Mouse (Mus musculus): ENCODE data around the gene En2. TPM values are rescaled to one million over a fixed set of nuclear protein-coding genes. Genes with fewer than 3 reads are reported as not detected.

The En2 gene
- polyA plus RNA-seq, 1 experiment from 2014 or later = not detected

DNA sequence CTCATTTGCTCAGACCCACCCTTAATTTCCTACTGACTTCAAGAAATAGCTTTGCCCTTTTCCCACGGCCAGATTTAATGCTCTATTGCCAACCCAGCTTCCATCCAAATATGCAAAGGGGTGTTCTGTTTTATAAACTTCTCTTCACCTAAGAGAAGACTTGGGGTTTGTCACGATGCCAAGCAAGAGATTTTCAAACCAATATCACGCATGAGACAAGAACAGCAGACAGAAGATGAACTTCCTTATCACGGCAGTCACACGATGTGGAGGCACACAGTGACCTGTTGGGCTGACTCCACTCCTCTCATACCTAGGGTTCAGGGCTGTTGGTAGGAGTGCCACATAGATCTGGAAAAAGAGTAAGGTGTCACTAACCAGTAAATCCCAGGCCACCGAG lies 37.6 kb downstream of the En2 start:
- Histone ChIP-seq H3K4me3 (no peak overlapping the region), H3K27me3 (replicated peaks) (peaks cover 65% of the 10 kb centered on the region), H3K4me2 (no peak overlapping the region), H3K27ac (no peak overlapping the region), H3K9me3 (replicated peaks) (no peaks in the 10 kb centered on the region), H3K4me1 (peaks cover 8% of the 10 kb centered on the region; the same call in 1 of the 2 replicates), H3K36me3 (no peaks in the 10 kb centered on the region), H3K9ac (no peak overlapping the region)
- no peak for ATAC-seq
- WGBS (ENCODE audit: insufficient replicate concordance) = 50% methylated on average over 6 of the region's 6 CpGs

DNA sequence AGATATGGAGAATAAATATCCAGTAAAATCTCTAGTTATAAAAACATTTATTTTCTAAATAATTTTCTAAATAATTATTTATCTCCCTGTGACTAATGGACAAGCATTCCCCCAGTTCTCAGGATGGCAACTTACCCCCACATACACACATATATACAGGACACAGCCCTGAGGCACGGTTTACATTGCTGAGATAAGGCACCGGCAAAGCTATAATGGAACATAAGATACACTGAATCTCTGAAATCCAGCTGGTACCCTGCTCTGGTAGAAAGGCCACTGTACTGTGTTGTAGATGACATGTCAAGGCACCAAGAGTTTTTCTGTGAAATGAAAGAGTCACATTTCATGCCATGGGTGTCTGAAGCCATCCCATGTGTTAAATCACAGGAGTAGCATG lies 39.2 kb downstream of the En2 start:
- H3K9me3 ChIP-seq (replicated peaks) = no peaks in the 10 kb centered on the region
- H3K4me1 ChIP-seq = peaks cover 11% of the 10 kb centered on the region; the same call in 1 of the 2 replicates
- WGBS (ENCODE audit: insufficient replicate concordance) = 38% methylated on average over 2 of the region's 2 CpGs
- H3K27ac ChIP-seq = no peak overlapping the region
- no peak overlapping the region for H3K4me3 ChIP-seq
- no peak overlapping the region for H3K4me2 ChIP-seq
- ATAC-seq = peak; percentile 55
- H3K9ac ChIP-seq = no peak overlapping the region
- peaks cover 66% of the 10 kb centered on the region for H3K27me3 ChIP-seq (replicated peaks)
- no peaks in the 10 kb centered on the region for H3K36me3 ChIP-seq

DNA sequence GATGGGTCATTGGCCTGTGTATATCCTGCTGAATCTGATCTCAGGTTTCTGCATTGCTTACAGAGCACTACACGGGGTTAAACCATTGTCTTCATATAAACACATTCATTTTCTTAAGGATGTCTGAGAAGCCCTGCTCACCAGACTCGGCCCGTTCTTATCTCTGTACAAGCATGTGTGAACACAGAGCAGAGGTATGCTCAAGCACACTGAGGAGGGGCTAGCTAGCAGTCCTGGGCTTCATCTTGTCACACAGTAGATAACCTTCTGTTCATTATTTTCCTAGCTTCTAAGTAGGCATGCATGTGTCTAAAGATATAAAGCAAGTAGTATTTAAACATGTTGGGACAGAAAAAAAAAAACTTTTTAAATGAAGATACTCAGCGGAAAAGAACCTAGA lies 41.0 kb downstream of the En2 start:
- WGBS (ENCODE audit: insufficient replicate concordance) = 25% methylated on average over 4 of the region's 4 CpGs
- Histone ChIP-seq H3K9me3 (replicated peaks) (no peaks in the 10 kb centered on the region), H3K4me1 (peaks cover 13% of the 10 kb centered on the region; the same call in 1 of the 2 replicates), H3K4me3 (no peak overlapping the region), H3K4me2 (no peak overlapping the region), H3K9ac (no peak overlapping the region), H3K27ac (no peak overlapping the region), H3K36me3 (no peaks in the 10 kb centered on the region), H3K27me3 (replicated peaks) (peaks cover 72% of the 10 kb centered on the region)
- peak; percentile 86 for ATAC-seq

- Histone ChIP-seq H3K4me3 (no peak overlapping the region), H3K4me2 (no peak overlapping the region), H3K9ac (no peak overlapping the region), H3K9me3 (replicated peaks) (no peaks in the 10 kb centered on the region), H3K36me3 (no peaks in the 10 kb centered on the region), H3K27me3 (replicated peaks) (peaks cover 78% of the 10 kb centered on the region), H3K27ac (no peak overlapping the region), H3K4me1 (peaks cover 13% of the 10 kb centered on the region; the same call in 1 of the 2 replicates)
- 48% methylated on average over 4 of the region's 4 CpGs for WGBS (ENCODE audit: insufficient replicate concordance)
- no peak for ATAC-seq
Observed at GRCm38 (mm10) chr5:28207043-28207442, 41.5 kb downstream of the En2 start.

DNA sequence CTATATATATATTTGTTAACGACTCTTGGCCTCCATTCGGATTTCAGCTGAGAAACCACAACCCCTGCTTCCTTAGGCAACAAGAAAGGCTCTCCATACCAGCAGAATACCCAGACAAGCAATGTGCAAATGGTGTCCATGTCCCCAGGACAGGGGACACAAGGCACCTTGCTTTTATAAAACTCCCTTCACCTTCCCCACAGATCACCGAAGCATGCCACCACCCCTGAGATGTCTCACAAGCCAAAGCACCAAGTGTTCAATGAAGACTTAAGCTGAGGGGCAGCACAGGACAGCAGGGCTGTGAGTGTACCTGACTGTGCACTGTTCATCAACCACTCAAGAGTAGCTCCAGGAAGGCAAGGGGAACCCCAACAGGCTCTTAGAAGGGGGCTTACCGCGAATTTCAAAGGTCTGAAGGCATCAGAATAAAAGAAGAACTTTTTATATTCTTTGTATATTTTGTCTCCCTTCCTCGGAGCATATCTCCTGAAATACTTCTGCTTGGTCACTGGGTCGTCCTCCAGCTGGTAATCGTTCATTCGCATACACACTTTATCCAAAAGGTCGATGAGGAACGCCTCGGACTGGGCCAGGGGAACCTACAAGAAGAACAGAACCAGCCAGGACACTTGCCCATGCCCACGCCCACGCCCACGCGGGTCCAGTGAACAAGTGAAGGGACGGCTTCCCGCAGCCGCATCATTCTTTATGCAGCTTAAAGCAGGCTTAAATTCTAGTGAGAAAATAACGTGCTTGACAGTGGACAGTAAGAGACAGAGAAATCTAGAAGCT lies 43.4 kb downstream of the En2 start:
- Histone ChIP-seq H3K9me3 (replicated peaks) (no peaks in the 10 kb centered on the region), H3K27ac (no peak overlapping the region), H3K27me3 (replicated peaks) (peaks cover 88% of the 10 kb centered on the region), H3K9ac (no peak overlapping the region), H3K4me2 (no peak overlapping the region), H3K4me3 (no peak overlapping the region), H3K36me3 (no peaks in the 10 kb centered on the region), H3K4me1 (peaks cover 13% of the 10 kb centered on the region; the same call in 1 of the 2 replicates)
- 15% methylated on average over 20 of the region's 20 CpGs for WGBS (ENCODE audit: insufficient replicate concordance)
- ATAC-seq = no peak

GRCm38 (mm10) chr5:28209549-28210431 lies 44.3 kb downstream of the En2 start:
- under 1% methylated on average over 80 of the region's 80 CpGs for WGBS (ENCODE audit: insufficient replicate concordance)
- Histone ChIP-seq H3K36me3 (no peaks in the 10 kb centered on the region), H3K4me3 (peak overlapping the region; percentile 40), H3K27ac (no peak overlapping the region), H3K4me2 (peak overlapping the region; percentile 59), H3K27me3 (replicated peaks) (peaks cover 89% of the 10 kb centered on the region), H3K9ac (no peak overlapping the region), H3K9me3 (replicated peaks) (no peaks in the 10 kb centered on the region), H3K4me1 (peaks cover 13% of the 10 kb centered on the region; the same call in 1 of the 2 replicates)
- ATAC-seq = no peak

GRCm38 (mm10) chr5:28210591-28211550 lies 45.4 kb downstream of the En2 start:
- Histone ChIP-seq H3K9me3 (replicated peaks) (no peaks in the 10 kb centered on the region), H3K27me3 (replicated peaks) (peaks cover 85% of the 10 kb centered on the region), H3K4me1 (peaks cover 11% of the 10 kb centered on the region; the same call in 1 of the 2 replicates), H3K4me3 (no peak overlapping the region), H3K4me2 (no peak overlapping the region), H3K27ac (no peak overlapping the region), H3K9ac (no peak overlapping the region), H3K36me3 (no peaks in the 10 kb centered on the region)
- 3% methylated on average over 29 of the region's 29 CpGs for WGBS (ENCODE audit: insufficient replicate concordance)
- ATAC-seq = no peak

DNA sequence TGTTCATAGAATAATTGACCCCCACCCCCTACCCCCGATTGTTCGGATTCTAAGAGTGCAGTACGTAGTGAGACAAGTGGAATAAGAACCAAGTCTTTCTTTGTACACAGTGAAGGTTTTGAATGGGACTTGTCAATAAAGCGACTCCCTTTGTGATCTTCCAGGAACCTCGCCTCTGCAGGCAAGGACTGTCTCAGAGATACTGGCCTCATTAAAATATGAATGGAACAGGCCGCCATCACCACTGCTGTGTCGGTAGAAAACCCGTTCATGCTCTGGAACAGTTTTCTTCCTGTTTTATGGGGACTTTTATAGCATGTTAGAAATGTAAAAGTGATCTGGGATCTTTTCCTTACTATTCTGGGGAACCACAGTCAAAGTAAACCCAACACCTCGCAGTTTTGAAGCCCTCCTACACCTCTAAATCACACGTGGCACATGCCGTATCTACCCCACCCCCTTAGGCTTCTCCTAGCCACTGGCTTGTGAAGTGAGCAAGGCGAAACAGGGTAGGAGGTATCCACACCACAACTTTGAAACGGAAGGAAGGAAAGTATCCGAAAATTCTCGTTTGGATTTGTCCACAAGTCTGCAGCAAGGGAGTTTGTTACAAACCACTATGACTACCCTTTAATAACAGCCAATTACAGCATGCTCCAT lies 46.3 kb downstream of the En2 start:
- Histone ChIP-seq H3K27ac (no peak overlapping the region), H3K27me3 (replicated peaks) (peaks cover 88% of the 10 kb centered on the region), H3K9me3 (replicated peaks) (no peaks in the 10 kb centered on the region), H3K4me3 (no peak overlapping the region), H3K9ac (no peak overlapping the region), H3K4me2 (no peak overlapping the region), H3K4me1 (0 out of 2 replicates have a peak, but pooled peaks cover 5% of the 10 kb centered on the region), H3K36me3 (no peaks in the 10 kb centered on the region)
- 7% methylated on average over 15 of the region's 15 CpGs for WGBS (ENCODE audit: insufficient replicate concordance)
- ATAC-seq = no peak

- Histone ChIP-seq H3K9me3 (replicated peaks) (no peaks in the 10 kb centered on the region), H3K27me3 (replicated peaks) (peaks cover 80% of the 10 kb centered on the region), H3K36me3 (no peaks in the 10 kb centered on the region), H3K4me1 (0 out of 2 replicates have a peak, but pooled peaks cover 5% of the 10 kb centered on the region), H3K4me3 (no peak overlapping the region), H3K27ac (no peak overlapping the region), H3K4me2 (no peak overlapping the region), H3K9ac (no peak overlapping the region)
- no peak for ATAC-seq
- 37% methylated on average over 2 of the region's 2 CpGs for WGBS (ENCODE audit: insufficient replicate concordance)
Observed at GRCm38 (mm10) chr5:28213441-28213840, 47.9 kb downstream of the En2 start.

DNA sequence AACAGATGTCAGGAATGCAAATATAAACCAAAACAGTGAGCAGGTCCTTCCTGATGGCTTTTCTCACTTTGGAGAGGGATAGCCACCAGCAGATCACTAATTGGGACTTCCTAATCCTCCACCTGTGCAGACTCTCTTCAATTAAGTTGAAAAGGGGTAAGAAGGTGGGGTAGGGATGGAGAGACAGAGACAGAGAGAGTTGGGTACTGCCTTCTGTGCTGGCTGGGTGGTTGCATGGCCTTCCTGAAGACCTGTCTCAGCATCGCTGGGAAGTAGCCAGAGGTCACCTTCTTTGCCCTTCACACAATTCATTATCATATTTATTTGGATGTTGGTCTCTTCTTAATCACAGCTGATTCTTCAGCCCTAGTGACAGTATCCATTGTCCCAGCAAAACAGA lies 54.1 kb downstream of the En2 start:
- H3K4me2 ChIP-seq = no peak overlapping the region
- no peak for ATAC-seq
- H3K4me1 ChIP-seq = no peaks in the 10 kb centered on the region
- peaks cover 38% of the 10 kb centered on the region for H3K27me3 ChIP-seq (replicated peaks)
- no peak overlapping the region for H3K4me3 ChIP-seq
- no peaks in the 10 kb centered on the region for H3K9me3 ChIP-seq (replicated peaks)
- no peak overlapping the region for H3K27ac ChIP-seq
- H3K36me3 ChIP-seq = no peaks in the 10 kb centered on the region
- 75% methylated on average over 1 of the region's 1 CpGs for WGBS (ENCODE audit: insufficient replicate concordance)
- no peak overlapping the region for H3K9ac ChIP-seq

All from liver, embryonic 12.5 days (tissue).